Mouse (Mus musculus): ENCODE data around the gene Cpvl. TPM values are rescaled to one million over a fixed set of nuclear protein-coding genes. Genes with fewer than 3 reads are reported as not detected.

Cpvl gene
- total RNA-seq, 2 experiments from 2014 or later: 0.25 to 0.34 TPM

- no peak for DNase-seq (ENCODE audit: low spot score in 2 of 2)
These were observed 41.0 kb downstream of the Cpvl start for GRCm38 (mm10) chr6:53937143-53938134.

DNA sequence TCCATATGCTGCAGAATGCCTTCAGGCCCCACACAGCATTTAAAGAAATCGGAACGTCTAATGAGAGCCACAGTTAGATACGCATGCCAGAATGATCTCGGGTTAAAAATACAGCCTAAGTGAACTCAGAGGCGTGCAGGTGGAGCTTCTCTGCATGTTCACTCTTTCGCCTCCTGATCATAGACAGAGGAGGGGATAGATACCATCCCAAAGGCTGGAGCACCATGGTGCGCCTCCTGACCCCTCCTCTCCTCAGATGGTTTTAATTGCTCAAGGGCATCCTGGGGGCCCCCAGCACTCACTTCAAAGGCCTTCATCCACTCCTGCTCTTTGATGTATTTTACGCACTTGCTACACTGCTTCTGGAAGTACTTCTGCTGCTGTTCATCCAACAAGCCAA is 46.9 kb downstream of the Cpvl start:
- DNase-seq (ENCODE audit: low spot score in 2 of 2): no peak

DNA sequence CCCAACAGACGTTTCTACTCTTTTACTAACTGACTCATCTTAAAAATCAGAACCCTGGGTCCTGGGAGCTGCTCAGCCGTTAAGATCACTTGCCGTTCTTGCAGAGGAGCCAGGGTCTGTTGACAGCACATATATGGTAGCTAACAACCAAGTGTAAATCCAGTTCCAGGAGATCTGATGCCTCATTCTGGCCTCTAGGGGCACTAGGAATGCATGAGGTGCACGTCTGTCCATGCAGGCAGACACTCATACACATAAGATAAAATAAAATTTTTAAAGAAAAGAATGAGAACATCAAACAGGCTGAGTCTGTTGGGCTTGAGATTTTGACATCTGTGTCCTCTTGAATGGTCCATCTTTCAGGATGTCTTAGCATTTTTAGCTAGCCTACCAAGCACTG is 48.6 kb downstream of the Cpvl start:
- DNase-seq (ENCODE audit: low spot score in 2 of 2): no peak

GRCm38 (mm10) chr6:53926197-53926596 is 52.3 kb downstream of the Cpvl start:
- DNase-seq (ENCODE audit: low spot score in 2 of 2): no peak

DNA sequence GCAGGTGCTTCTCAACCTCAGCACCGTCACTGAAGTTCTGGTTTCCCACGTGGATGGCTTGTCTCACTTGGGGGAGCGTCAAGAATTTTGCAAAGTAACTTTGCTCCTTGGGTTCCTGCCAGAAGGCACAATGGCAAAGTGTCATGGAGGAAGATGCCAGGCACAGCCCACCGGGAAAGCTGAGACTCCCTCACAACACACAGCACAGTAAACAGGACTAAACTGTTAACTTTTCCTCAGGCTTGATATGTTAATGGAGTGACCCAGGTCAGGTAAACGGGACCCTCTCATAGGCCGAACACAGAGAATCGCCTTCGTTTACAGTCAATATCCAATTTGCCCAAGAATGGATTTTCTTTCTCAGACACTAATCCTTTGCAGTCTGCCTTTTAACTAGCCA is 53.3 kb downstream of the Cpvl start:
- DNase-seq (ENCODE audit: low spot score in 2 of 2): no peak

DNA sequence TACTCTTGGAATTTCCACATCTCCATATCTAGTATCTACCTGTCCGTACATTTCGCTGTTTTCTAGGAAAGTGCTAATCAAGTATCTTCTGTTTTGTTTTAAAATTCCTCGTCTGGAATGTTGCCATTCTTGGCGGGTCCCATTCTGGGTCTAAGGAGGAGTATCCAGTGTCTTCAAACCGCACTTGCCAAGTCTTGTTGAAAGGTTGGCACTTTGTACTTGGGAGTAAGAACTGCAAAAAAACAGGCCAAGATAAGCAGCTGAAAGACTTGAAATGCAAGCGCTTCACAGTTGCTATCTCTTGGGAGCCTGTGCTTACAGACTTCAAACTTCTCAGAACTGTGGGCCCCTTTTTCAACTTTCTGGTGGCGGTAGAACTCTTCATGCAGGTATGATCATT is 58.4 kb downstream of the Cpvl start:
- DNase-seq (ENCODE audit: low spot score in 2 of 2): no peak

- no peak for DNase-seq (ENCODE audit: low spot score in 2 of 2)
These were observed 61.4 kb downstream of the Cpvl start for GRCm38 (mm10) chr6:53917026-53917558.

GRCm38 (mm10) chr6:53915347-53915746 is 63.1 kb downstream of the Cpvl start:
- DNase-seq (ENCODE audit: low spot score in 2 of 2): no peak

GRCm38 (mm10) chr6:53913151-53913550 is 65.3 kb downstream of the Cpvl start:
- DNase-seq (ENCODE audit: low spot score in 2 of 2): no peak

GRCm38 (mm10) chr6:53912112-53912782 is 66.2 kb downstream of the Cpvl start:
- no peak for DNase-seq (ENCODE audit: low spot score in 2 of 2)

DNA sequence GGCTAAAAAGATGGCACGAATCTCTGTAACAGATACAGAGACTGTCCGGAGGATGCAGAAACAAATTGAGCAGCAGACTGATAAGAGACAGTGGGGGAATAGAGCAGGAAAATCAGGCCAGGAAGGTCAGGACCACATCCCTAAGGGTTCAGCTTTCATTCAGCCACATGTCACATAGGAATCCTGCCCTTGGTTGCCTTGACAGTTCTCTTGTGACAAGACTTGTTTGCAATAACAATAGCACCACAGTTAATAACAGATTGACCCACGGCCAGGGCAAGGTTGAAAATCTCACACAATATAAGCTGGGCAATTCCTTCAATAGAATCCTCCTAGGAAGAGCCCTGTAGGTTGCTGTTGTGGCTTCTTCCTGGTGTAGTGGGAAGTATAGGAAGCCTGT is 68.5 kb downstream of the Cpvl start:
- DNase-seq (ENCODE audit: low spot score in 2 of 2): no peak

GRCm38 (mm10) chr6:53909446-53909845 is 69.0 kb downstream of the Cpvl start:
- DNase-seq (ENCODE audit: low spot score in 2 of 2): no peak

DNA sequence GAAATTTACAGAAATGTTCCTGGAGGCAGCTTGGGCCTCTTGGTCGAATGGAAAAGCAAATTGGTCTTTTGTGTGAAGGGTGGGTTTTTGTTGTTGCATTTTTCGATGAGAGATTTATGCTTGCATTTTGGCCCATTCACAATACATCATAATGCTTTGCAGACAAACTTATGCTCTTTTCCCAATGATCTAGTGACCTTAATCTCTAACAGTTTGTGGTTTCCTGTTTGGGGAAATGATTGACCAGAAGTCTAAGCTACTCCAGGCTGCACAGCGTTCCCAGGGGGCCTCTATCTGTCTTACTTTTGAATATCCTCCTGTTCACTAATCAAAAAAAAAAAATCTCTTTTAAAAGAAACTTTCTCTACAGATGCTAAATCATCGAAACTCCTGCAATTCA is 71.6 kb downstream of the Cpvl start:
- no peak for DNase-seq (ENCODE audit: low spot score in 2 of 2)

- no peak for DNase-seq (ENCODE audit: low spot score in 2 of 2)
These were observed 72.4 kb downstream of the Cpvl start for GRCm38 (mm10) chr6:53906051-53906462.

DNA sequence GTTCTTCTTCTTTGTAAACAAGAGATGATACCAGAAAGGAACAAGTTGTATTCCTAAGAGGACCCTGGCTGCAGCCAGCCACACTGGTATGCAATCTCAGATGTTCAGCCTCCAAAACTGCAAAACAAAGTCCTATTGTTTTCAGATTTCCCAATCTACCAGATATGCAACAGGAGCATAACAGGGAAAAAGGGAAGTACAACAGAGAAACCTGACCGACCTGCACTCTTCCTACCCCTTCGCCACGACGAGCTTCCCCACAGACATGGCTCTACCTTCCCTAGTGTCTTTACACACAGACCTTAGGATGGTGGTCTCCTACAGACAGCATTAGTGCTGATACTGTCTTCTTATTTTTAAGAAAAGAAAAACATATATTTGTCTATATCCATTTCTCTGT is 72.9 kb downstream of the Cpvl start:
- no peak for DNase-seq (ENCODE audit: low spot score in 2 of 2)

GRCm38 (mm10) chr6:53904703-53905395 is 73.6 kb downstream of the Cpvl start:
- DNase-seq (ENCODE audit: low spot score in 2 of 2): no peak

GRCm38 (mm10) chr6:53904186-53904585 is 74.3 kb downstream of the Cpvl start:
- DNase-seq (ENCODE audit: low spot score in 2 of 2): no peak

- no peak for DNase-seq (ENCODE audit: low spot score in 2 of 2)
These were observed 76.7 kb downstream of the Cpvl start for GRCm38 (mm10) chr6:53901741-53902140.

- DNase-seq (ENCODE audit: low spot score in 2 of 2): no peak
These were observed 80.5 kb downstream of the Cpvl start for GRCm38 (mm10) chr6:53897872-53898464.

- DNase-seq (ENCODE audit: low spot score in 2 of 2): no peak
These were observed 81.3 kb downstream of the Cpvl start for GRCm38 (mm10) chr6:53897126-53897525.

- no peak for DNase-seq (ENCODE audit: low spot score in 2 of 2)
These were observed 84.7 kb downstream of the Cpvl start for GRCm38 (mm10) chr6:53893731-53894130.

Measured in adrenal gland, postnatal 4 days (tissue).